Mouse (Mus musculus): Measurements from ENCODE around the gene Serpini1. TPM values are rescaled to one million over a fixed set of nuclear protein-coding genes. Genes with fewer than 3 reads are reported as not detected.

Gene Serpini1
- polyA plus RNA-seq, 1 experiment, result 0.83 TPM

DNA sequence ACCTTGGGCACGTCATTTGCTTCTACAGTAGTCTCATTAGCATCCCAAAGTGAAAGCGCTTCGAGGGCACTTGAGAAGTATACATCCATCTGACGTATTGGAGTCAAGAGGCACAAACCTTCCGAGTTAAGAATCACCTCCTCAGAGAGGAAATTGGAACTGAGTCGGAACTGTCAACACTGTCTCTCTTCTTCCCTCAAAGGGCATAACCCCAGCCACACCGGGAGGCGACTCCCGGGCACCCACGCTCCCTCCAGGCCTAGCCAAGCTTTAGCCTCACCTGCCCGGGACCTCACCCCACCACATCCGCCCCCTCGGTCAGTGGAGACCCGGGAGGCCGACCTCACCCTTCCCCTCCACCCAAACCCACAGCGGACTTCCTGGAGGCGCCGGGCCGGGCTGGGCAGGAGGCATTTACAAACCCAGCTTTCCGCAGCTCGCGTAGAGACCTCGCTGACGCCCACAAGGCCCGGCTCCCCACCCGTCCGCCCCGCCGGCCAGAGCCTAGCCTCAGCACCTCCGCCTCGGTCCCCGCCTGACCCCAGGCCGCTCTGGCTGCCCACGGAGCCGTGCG, 1.1 kb upstream of the Serpini1 start:
- peaks cover 16% of the 10 kb centered on the region for H3K36me3 ChIP-seq (replicated peaks; ENCODE audit: low read length)
- no peaks in the 10 kb centered on the region for H3K27me3 ChIP-seq (replicated peaks)
- TF ChIP-seq FLI1 (IDR thresholded peaks at IDR 0.05; ENCODE audit: low read length), result no peak
- TF ChIP-seq GATA1 (IDR thresholded peaks at IDR 0.05; ENCODE audit: borderline replicate concordance, low read length), result no peak
- H3K4me3 ChIP-seq (replicated peaks), result peak overlapping the region; percentile 98
- no peaks in the 10 kb centered on the region for H3K9me3 ChIP-seq
- peaks cover 34% of the 10 kb centered on the region for H3K4me1 ChIP-seq

DNA sequence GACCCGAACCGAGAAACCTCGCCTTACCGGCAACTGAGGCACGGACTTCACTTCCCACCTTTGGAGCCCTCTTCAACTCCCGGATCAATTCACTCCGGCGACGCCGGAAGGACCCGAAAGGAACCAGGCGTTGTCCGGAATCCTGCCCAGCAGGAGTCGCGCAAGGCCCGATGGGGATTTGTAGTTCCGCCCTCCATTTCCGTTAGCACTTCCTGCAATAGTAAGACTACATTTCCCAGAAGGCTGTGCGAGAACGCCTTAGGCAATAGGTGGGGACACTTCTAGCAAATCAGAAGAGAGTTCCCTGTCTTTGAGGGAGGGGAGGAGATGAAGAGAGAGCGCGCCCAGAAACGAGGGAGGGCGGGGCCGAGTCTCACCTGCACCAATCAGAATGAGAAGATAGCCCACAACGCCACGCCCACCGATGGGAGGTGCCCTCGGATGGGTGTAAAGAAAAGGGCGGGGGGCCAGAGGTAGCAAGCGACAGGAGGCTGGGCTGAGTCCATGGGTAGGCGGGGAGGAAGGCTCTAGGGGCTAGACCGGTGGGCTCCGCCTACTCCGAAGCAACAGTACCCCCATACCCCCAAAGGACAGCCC, 554 bp upstream of the Serpini1 start, which contains the start of gene Pdcd10:
Pdcd10 (minus strand) TSS at position 162 of the 597 bp plus-strand sequence.
- TF ChIP-seq FLI1 (IDR thresholded peaks at IDR 0.05; ENCODE audit: low read length) (peak; percentile 85; the same call in 1 of the 2 replicates), GATA1 (IDR thresholded peaks at IDR 0.05; ENCODE audit: borderline replicate concordance, low read length) (no peak)
- Histone ChIP-seq H3K4me3 (replicated peaks) (peak within 1 kb of the TSS; percentile 98), H3K9me3 (no peaks in the 10 kb centered on the region), H3K4me1 (peaks cover 28% of the 10 kb centered on the region), H3K36me3 (replicated peaks; ENCODE audit: low read length) (peaks cover 10% of the 10 kb centered on the region), H3K27me3 (replicated peaks) (no peaks in the 10 kb centered on the region)

DNA sequence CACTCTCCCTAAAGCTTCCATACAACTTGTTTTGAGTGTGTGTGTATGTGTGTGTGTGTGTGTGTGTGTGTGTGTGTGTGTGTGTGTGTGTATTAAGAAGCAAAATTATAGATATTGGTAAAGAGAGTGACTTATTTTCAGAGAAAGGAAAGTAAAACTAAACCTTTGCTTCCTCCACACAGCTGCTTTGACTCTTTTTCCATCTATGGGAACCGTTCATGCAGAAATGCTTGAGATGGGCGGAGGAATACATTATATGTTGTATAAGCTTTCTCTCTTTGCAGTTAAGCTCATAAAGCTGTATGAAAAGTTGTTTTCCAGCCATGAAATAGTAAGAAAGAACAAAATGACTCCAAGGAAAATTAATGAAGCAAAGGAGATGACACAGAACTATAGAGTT, 16.7 kb downstream of the Serpini1 start:
- H3K27me3 ChIP-seq (replicated peaks), result no peaks in the 10 kb centered on the region
- peaks cover 3% of the 10 kb centered on the region for H3K36me3 ChIP-seq (replicated peaks; ENCODE audit: low read length)
- TF ChIP-seq FLI1 (IDR thresholded peaks at IDR 0.05; ENCODE audit: low read length) (no peak), GATA1 (IDR thresholded peaks at IDR 0.05; ENCODE audit: borderline replicate concordance, low read length) (no peak)
- H3K4me1 ChIP-seq, result peaks cover 21% of the 10 kb centered on the region
- no peak overlapping the region for H3K4me3 ChIP-seq (replicated peaks)
- no peaks in the 10 kb centered on the region for H3K9me3 ChIP-seq

DNA sequence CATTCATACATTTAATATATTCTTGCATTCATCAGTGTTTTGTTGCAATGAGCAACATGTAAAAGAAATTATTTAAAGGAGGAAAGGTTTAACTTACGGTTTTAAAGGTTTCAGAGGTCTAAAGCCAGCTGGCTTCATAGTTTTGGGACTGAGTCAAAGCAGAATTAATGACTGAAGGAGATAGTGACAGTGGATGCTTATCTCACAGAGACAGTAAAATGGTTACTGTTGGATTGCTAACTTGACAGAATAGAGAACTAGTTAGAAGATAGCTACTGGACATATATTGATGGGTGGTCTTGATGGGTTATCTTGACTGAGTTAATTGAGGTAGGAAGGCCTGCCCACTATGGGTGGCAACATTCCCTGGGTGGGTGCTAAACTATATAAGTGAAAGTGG, 18.2 kb downstream of the Serpini1 start:
- Histone ChIP-seq H3K4me3 (replicated peaks) (no peak overlapping the region), H3K9me3 (no peaks in the 10 kb centered on the region), H3K36me3 (replicated peaks; ENCODE audit: low read length) (peaks cover 3% of the 10 kb centered on the region), H3K4me1 (peaks cover 20% of the 10 kb centered on the region), H3K27me3 (replicated peaks) (no peaks in the 10 kb centered on the region)
- no peak for TF ChIP-seq GATA1 (IDR thresholded peaks at IDR 0.05; ENCODE audit: borderline replicate concordance, low read length)
- TF ChIP-seq FLI1 (IDR thresholded peaks at IDR 0.05; ENCODE audit: low read length), result no peak

DNA sequence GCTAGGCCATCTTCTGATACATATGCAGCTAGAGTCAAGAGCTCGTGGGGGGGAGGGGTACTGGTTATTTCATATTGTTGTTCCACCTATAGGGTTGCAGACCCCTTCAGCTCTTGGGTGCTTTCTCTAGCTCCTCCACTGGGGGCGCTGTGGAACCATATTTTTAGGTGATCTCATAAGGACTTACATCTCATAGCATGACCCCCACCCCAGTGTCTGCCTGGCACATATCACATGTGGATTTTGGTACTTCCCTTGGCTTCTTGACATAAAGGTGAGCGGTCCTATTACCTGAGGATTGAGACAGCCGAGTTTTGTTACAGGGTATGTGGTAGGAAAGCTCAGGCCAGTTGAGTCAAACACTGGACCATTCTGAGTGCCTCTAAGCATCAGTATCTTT, 22.0 kb downstream of the Serpini1 start:
- Histone ChIP-seq H3K36me3 (replicated peaks; ENCODE audit: low read length) (peaks cover 3% of the 10 kb centered on the region), H3K4me1 (peaks cover 4% of the 10 kb centered on the region), H3K4me3 (replicated peaks) (no peak overlapping the region), H3K9me3 (no peaks in the 10 kb centered on the region), H3K27me3 (replicated peaks) (no peaks in the 10 kb centered on the region)
- TF ChIP-seq GATA1 (IDR thresholded peaks at IDR 0.05; ENCODE audit: borderline replicate concordance, low read length), result no peak
- no peak for TF ChIP-seq FLI1 (IDR thresholded peaks at IDR 0.05; ENCODE audit: low read length)

DNA sequence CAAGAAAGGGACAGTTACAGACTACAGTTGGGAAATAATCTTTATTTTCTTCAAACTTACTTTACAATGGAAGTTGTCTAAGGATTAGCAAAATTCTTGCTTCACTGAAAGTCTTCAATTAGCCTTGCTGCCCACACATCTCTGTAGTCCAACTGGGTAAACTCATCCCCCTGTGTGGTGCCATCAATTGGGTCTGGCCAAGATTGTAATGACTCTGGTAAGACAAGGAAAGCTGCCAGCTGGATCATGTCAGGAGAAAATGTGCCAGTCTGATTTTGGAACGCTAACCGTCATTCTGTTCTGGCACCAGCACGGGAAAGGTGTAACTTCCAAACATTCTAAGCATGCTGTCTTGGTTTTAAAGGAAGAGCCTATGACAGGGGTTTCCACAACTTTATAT, 25.9 kb downstream of the Serpini1 start:
- TF ChIP-seq GATA1 (IDR thresholded peaks at IDR 0.05; ENCODE audit: borderline replicate concordance, low read length) (no peak), FLI1 (IDR thresholded peaks at IDR 0.05; ENCODE audit: low read length) (no peak)
- H3K4me3 ChIP-seq (replicated peaks), result no peak overlapping the region
- no peaks in the 10 kb centered on the region for H3K27me3 ChIP-seq (replicated peaks)

DNA sequence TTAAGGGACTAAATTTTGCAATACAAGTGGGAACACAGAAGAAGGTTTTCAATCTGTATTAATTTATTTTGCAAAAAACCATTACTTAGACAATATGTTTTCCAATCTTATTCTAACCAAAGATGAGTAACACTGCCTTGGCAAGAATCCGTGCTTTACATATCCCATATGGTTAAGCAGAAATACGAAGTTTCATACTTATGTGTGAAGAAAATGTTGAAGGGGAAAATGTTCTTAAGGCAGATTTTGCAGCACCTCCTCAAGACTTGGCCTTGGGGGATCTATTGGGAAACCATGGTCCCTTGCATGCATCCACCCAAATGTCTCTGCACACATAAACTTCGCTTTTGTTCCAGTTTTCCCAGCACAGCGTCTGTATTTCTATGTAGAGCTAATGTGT, 27.6 kb downstream of the Serpini1 start:
- peaks cover 6% of the 10 kb centered on the region; the same call in 1 of the 2 replicates for H3K4me1 ChIP-seq
- H3K4me3 ChIP-seq (replicated peaks), result no peak overlapping the region
- no peaks in the 10 kb centered on the region for H3K9me3 ChIP-seq
- no peaks in the 10 kb centered on the region for H3K36me3 ChIP-seq (replicated peaks; ENCODE audit: low read length)
- no peak for TF ChIP-seq GATA1 (IDR thresholded peaks at IDR 0.05; ENCODE audit: borderline replicate concordance, low read length)
- no peak for TF ChIP-seq FLI1 (IDR thresholded peaks at IDR 0.05; ENCODE audit: low read length)
- no peaks in the 10 kb centered on the region for H3K27me3 ChIP-seq (replicated peaks)

More for the DNA sequence above, 25.9 kb downstream of the Serpini1 start:
- Histone ChIP-seq H3K36me3 (replicated peaks; ENCODE audit: low read length) (no peaks in the 10 kb centered on the region), H3K4me1 (peaks cover 6% of the 10 kb centered on the region; the same call in 1 of the 2 replicates), H3K9me3 (no peaks in the 10 kb centered on the region)

DNA sequence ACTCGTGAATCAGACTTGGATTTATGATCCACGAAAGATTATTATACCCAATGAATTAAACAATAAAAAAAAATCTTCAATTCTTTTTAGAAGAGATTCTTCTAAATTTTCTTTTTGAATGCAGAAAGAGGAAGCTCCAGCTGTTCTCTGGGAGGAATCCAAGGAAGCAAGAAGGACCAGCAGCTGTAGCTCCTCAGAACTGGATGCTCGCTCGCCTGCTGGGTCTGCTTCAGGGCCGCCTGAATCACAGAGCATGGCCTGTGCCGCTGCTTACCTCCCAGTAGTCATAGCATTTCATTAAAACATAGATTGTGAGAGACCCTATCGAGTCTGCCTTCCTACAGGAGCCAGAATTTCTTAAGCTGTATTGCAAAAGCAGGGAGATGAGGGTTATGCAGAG, 53.7 kb downstream of the Serpini1 start:
- TF ChIP-seq GATA1 (IDR thresholded peaks at IDR 0.05; ENCODE audit: borderline replicate concordance, low read length) (no peak), FLI1 (IDR thresholded peaks at IDR 0.05; ENCODE audit: low read length) (no peak)
- Histone ChIP-seq H3K9me3 (no peaks in the 10 kb centered on the region), H3K36me3 (replicated peaks; ENCODE audit: low read length) (peaks cover 12% of the 10 kb centered on the region), H3K4me3 (replicated peaks) (no peak overlapping the region), H3K27me3 (replicated peaks) (no peaks in the 10 kb centered on the region), H3K4me1 (peaks cover 6% of the 10 kb centered on the region; the same call in 1 of the 2 replicates)

DNA sequence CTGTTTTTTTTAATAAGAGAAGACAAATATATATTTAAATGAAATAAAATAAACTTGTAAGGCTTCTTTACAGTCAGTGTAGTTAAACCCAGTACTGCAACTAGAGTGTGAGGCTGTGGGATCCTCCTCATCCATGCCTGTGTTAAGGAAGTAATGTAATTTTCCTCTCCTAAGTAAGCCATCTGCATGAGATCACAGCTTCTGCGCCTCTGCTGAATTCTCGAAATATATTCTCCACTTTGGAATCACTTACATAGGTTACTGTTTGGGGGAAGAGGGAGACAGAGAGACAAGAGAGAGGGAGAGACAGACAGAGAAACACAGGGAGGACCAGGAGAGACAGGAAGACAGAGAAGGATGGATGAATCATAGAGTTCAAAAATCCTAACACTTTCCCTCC, 67.3 kb downstream of the Serpini1 start:
- TF ChIP-seq GATA1 (IDR thresholded peaks at IDR 0.05; ENCODE audit: borderline replicate concordance, low read length), result no peak
- no peak for TF ChIP-seq FLI1 (IDR thresholded peaks at IDR 0.05; ENCODE audit: low read length)
- H3K27me3 ChIP-seq (replicated peaks), result no peaks in the 10 kb centered on the region
- no peaks in the 10 kb centered on the region for H3K4me1 ChIP-seq
- peaks cover 14% of the 10 kb centered on the region for H3K36me3 ChIP-seq (replicated peaks; ENCODE audit: low read length)
- H3K4me3 ChIP-seq (replicated peaks), result no peak overlapping the region
- H3K9me3 ChIP-seq, result no peaks in the 10 kb centered on the region

DNA sequence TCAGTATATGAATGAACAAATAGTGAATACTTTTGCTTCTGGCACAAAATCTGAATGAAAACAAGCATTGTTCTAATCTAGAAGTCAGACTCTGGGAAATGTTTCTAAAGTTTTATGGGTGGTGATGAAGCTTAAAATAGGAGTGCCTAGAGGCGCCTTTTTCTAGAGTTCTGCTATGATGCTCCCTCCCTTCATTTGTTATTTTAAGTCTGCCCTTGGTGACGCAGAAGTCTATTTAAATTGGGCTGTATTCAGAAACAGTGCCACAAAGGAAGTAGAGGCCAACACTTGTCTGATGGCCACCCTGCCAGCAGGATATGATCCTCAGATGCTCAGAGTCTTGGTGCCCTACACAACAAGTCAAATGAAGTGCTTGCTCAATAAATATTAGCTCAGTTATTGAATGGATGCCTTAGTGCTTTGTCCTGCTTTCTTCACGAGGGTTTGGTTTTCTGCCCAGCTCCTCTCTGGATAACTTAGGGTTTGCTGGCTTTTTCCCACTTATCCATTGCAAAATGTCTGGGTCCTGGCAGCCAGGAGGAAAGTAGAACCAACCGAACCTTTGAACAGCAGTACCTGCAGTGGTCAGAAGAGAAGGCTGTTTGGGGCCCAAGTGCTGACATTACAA, 73.8 kb downstream of the Serpini1 start:
- TF ChIP-seq GATA1 (IDR thresholded peaks at IDR 0.05; ENCODE audit: borderline replicate concordance, low read length) (no peak), FLI1 (IDR thresholded peaks at IDR 0.05; ENCODE audit: low read length) (no peak)
- H3K36me3 ChIP-seq (replicated peaks; ENCODE audit: low read length), result peaks cover 15% of the 10 kb centered on the region
- H3K27me3 ChIP-seq (replicated peaks), result no peaks in the 10 kb centered on the region

More for the DNA sequence above, 73.8 kb downstream of the Serpini1 start:
- no peaks in the 10 kb centered on the region for H3K9me3 ChIP-seq
- peaks cover 34% of the 10 kb centered on the region for H3K4me1 ChIP-seq
- H3K4me3 ChIP-seq (replicated peaks), result no peak overlapping the region
